Mouse (Mus musculus): ENCODE results near the gene Ethe1.

Ethe1 gene

DNA sequence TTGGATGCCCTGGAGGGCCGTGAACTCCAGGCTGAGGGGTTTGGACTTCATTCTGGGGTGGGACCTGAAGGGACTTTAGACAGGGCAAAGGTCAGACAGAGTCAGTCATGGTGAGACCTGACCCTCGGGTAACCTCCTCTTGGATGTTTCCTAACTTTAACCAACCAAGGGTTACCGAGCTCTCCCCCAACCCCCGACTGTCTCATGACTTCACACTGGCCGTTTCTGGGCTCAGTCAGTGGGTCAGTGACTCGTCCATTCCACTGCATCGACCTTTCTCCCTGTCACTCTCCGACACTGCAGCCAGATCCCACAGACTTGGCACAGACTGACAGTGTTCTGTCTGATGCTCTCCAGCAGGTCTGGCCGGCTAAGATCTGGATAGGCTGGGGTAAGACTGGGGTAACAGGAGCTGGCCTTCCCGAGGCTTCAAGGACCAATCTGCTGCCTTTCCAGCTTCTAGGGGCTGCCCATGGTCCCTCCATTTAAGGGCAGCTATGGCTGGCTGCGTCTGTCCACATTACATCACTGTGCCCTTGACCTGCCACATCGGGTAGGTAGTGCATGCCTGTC is 13.0 kb upstream of the Ethe1 start:
- no peak for DNase-seq (ENCODE audit: low read depth, low spot score)

DNA sequence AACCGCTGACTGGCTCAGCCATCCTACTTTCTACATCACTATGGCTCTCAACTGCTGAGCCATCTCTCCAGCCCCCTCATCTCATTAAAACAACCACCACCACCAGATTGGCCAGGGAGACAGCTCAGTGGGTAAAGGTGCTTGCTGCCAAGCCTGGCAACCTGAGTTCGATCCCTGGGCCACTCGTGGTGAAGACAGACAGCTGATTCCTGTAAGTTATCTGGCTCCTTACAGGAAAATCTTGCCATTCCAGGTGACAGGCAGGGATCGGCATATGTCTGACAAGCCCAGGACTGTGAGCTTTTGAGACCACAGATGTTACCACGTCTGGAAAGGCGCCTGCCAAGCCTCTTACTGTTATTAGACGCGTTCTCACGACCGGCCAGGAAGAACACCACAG is 9.5 kb upstream of the Ethe1 start:
- no peak for DNase-seq (ENCODE audit: low read depth, low spot score)

DNA sequence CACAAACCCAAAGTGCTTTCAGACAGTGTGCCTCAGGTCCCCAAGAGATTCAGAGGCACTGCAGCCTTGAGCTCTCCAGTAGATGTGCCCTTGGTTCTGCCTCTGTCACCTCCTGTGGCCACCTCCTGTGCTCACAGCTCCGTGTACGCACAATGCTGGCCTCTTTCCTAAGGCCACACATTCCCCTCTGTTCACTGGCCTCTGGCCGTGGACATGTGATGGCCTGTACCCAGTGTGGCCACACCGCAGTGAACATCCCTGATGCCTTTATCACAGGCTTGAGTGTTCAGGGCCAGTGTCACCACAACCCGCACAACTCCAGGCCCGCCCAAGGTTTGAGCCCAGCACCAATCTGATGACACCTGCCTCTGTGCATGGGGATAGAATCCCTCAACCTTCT is 2.5 kb upstream of the Ethe1 start:
- no peak for DNase-seq (ENCODE audit: low read depth, low spot score)

DNA sequence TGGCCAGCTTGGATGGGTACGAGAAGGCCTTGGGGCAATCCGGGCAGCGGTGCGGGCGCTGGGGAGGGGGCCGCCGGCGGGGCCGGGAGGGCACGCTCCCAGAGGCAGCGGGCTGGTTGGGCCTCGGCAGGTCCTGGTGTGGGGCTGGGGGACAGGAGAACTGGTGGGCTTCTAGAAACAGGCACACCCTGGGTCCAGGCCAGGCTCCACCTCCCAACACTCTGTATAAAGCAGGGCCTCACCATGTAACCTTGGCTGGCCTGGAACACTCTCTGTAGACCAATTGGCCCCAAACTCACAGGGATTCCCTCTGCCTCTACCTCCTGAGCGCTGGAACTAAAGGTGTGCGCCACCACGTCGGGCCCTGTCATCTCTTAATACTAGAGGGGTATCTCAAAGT is 1.3 kb upstream of the Ethe1 start:
- no peak for DNase-seq (ENCODE audit: low read depth, low spot score)

DNA sequence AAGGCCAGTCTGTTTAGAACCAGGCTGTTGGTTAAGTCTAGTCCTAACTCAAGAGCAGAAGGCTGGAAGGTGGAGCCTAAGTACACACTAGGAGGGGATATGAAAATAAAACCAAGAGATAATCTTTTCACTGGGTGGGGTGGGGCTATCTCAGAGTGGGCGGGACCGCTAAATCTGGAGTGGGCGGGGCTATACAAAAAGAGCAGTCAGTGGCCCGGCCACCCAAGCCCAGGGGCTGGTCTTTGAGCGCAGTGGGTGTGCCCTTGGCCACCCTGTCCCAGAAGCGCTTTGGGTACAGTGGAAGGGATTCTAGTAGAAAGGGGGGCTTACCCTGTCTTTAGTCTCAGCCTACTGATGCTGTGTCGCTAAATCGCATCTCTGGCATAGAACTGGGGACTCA is 515 bp upstream of the Ethe1 start:
- DNase-seq (ENCODE audit: low read depth, low spot score), result no peak

DNA sequence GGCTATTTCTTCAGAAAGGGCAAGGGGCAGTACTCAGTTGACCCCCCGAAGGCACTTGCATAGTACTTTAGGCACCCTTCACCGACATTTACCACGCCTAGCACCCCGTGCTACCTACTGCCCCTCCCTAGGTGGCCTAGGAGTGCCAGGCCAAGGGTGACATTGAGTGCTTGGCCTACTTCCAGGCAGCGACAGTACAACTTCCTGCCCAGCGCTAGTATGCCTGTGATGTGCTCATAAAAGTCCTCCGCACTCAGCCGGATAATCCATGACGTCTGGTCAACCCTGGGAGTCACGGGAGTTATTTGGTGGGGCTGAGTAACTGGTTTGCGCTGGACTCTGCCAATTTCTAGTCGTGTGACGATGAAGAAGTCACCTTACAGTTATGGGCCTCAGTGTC is 993 bp downstream of the Ethe1 start:
- no peak for DNase-seq (ENCODE audit: low read depth, low spot score)

DNA sequence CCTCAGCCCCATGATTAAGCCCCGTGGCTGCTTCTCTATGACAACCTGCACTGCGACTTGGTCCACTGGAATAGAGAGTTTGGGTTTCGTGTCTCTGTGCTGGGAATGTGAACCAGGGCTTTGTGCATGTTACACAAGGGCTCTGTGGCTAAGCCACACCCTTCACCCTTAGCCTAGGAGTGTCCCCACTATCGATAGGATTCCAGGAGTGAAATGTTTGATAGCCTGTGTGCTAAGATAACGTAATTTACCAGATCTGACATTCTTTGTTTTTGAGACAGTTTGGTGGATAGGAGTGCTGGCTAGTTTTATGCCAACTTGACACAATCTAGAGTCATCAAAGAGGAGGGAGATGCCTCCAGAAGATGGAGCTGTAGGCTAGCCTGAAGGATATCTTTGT is 4.4 kb downstream of the Ethe1 start:
- no peak for DNase-seq (ENCODE audit: low read depth, low spot score)

DNA sequence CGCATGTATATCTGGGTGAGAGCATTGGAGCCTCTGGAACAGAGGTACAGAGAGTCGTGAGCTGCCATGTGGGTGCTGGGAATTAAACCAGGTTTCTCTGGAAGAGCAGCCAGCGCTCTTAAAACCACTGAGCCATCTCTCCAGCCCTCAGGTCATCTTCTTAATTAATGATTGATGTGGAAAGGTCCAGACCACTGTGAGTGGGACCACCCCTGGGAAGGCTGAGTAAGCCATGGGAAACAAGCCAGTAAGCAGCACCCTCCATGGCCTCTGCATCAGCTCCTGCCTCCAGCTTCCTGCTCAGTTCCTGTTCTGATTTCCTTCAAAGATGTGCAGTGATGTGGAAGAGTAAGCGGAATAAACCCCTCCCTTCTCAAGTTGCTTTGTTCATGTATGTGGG is 4.8 kb downstream of the Ethe1 start:
- no peak for DNase-seq (ENCODE audit: low read depth, low spot score)

- no peak for DNase-seq (ENCODE audit: low read depth, low spot score)
These were observed 5.4 kb downstream of the Ethe1 start for GRCm38 (mm10) chr7:24592781-24593180.

DNA sequence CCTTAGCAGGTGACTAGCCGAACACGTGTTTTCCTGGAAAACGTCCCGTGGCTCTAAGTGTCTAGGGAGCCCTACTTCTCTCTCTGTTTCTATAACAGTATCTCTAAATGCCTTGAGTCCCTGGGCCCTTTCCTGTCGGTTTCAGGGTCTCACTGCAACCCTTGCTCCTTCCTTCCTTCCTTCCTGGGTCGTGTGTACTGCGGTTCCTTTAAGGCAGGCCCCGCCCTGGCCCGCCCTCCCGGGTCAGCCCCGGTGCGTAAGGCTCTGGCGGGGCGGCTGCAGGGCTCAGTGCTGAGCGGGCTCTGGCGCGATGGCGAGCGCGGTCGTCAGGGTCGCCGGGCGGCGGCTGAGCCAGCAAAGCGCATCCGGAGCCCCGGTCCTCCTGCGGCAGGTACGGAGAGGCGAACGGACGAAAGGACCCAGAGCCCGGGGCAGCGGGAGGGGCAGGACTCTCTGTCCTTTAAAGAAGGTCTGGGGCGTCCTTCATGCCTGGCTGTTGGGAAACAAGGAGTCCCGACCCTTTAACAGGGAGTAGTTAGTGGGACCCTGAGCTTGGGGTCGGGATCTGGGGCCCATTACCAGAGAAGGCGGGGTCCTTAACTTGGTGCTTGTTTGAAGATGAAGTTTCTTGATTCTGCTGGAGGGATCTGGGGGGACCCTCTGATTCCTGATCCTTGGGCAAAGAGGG is 6.4 kb downstream of the Ethe1 start:
- peak; percentile 69 for DNase-seq (ENCODE audit: low read depth, low spot score)

DNA sequence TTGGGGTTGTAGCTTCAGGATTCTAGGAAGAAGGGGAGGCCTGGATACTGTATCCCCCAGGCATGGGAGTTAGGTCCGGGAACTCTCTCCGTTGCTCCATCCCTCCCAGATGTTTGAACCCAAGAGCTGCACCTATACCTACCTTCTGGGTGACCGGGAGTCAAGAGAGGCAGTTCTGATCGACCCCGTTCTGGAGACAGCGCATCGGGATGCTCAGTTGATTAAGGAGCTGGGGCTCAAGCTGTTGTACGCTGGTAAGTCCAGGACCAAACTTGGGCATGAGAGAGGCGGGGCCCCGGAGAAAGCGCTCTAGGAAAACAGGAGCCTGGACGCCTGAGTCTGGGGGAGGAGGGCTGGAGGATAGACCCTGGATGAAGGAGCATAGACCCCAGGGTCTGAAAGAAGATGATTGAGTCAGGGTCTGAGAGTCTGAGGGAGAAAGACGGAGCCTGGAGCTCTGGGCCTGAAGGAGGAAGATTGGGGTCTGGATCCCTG is 7.0 kb downstream of the Ethe1 start:
- no peak for DNase-seq (ENCODE audit: low read depth, low spot score)

- no peak for DNase-seq (ENCODE audit: low read depth, low spot score)
These were observed 8.1 kb downstream of the Ethe1 start for GRCm38 (mm10) chr7:24595464-24595863.

- no peak for DNase-seq (ENCODE audit: low read depth, low spot score)
These were observed 10.8 kb downstream of the Ethe1 start for GRCm38 (mm10) chr7:24598121-24598520.

- DNase-seq (ENCODE audit: low read depth, low spot score), result no peak
These were observed 12.1 kb downstream of the Ethe1 start for GRCm38 (mm10) chr7:24599211-24600067.

GRCm38 (mm10) chr7:24600941-24601597 is 13.7 kb downstream of the Ethe1 start:
- DNase-seq (ENCODE audit: low read depth, low spot score), result peak; percentile 95

GRCm38 (mm10) chr7:24605561-24605960 is 18.2 kb downstream of the Ethe1 start:
- DNase-seq (ENCODE audit: low read depth, low spot score), result no peak

DNA sequence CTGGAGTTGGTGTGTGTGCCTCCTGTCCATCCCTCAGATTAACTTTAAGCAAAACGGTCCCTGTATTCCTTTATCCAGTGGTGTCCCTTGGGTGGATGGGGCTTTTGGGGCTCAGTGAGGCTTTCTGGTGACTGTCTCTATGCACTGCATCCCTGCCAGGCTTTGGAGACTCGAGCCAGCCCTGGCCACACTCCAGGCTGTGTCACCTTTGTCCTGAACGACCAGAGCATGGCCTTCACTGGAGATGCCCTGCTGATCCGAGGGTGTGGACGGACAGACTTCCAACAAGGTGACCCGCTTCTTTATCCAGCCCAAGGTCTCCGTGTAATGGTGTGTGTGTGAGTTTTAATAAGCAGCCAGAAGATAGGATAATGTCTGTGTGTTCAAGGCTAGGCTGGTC is 18.7 kb downstream of the Ethe1 start:
- no peak for DNase-seq (ENCODE audit: low read depth, low spot score)

DNA sequence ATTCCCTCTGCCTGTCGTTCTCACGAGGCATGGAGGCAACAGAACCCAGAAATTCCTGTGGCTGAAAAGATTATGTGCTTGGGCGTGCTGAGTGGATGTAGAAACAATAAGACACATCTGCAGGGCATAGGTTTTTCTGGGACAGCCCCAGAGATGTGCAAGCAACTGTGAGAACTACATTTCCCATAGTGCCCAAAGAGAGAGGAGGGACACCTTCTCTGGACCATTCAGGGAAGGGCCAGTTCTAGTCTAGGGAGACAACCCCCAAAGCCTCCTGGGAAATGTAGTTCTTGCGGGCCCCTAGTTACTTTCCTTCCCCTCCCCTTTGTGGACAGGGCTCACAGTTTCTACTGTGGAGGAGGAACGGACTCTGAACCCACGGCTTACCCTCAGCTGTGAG is 20.7 kb downstream of the Ethe1 start:
- DNase-seq (ENCODE audit: low read depth, low spot score), result peak; percentile 35

DNA sequence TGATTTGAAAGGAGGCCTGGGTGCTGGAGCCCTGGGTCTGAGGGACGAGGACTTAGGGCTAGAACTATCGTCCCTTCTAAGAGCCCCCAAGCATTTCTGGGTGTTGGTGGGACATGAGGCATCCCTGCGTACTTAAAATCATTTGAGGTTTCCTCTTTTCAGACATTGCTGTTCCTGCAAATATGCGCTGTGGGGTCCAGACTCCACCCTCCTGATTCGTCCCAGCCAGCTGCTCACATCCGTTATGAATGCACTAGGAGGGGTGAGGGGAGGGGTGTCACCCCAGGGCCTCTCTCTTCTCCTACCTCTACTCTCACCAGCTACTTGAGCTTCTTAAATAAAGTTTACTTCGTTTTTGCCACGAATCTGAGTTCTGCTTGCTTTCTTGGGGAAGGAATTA is 21.2 kb downstream of the Ethe1 start:
- no peak for DNase-seq (ENCODE audit: low read depth, low spot score)

GRCm38 (mm10) chr7:24610144-24610878 is 23.0 kb downstream of the Ethe1 start, which contains the start of gene Phldb3:
TSS of gene Phldb3 (plus strand) at chr7:24610763.
- DNase-seq (ENCODE audit: low read depth, low spot score), result no peak

- DNase-seq (ENCODE audit: low read depth, low spot score), result peak; percentile 78
These were observed 23.6 kb downstream of the Ethe1 start for GRCm38 (mm10) chr7:24610879-24611494.

Measured in mesoderm, embryonic 11.5 days (tissue).